Mouse (Mus musculus) gonadal fat pad, adult 2 months (tissue): Measurements from ENCODE around the gene Pcbp4. TPM values are rescaled to one million over a fixed set of nuclear protein-coding genes. Genes with fewer than 3 reads are reported as not detected.

ENCODE experiments used
- DNase-seq: peaks from one replicate; pipeline ENCODE4 v3.0.0-alpha.2; 2012; ENCODE audit warnings: low read depth
- polyA plus RNA-seq: library from polyadenylated mRNA; depleted of rRNA; stranded (reverse); fragments of >200 nt; gene quantifications from 2 replicates; pipeline ENCODE4 v1.2.3, GENCODE M21; 2012; rRNA removed

Pcbp4 gene
- 51.1 and 53.6 TPM in 2 replicates for polyA plus RNA-seq

GRCm38 (mm10) chr9:106453271-106454070, at the start of gene Pcbp4:
Pcbp4 (plus strand) TSS chr9:106453291.
- DNase-seq, result no peak

GRCm38 (mm10) chr9:106405275-106405674, 47.8 kb upstream of the Pcbp4 start:
- DNase-seq, result no peak

- DNase-seq, result no peak
Observed at GRCm38 (mm10) chr9:106406443-106407078, 46.5 kb upstream of the Pcbp4 start.

- no peak for DNase-seq
Observed at GRCm38 (mm10) chr9:106409096-106409495, 44.0 kb upstream of the Pcbp4 start.

- DNase-seq, result no peak
Observed at GRCm38 (mm10) chr9:106410086-106410650, 42.9 kb upstream of the Pcbp4 start.

- no peak for DNase-seq
Observed at GRCm38 (mm10) chr9:106411091-106411594, 41.9 kb upstream of the Pcbp4 start.

- DNase-seq, result no peak
Observed at GRCm38 (mm10) chr9:106411729-106412128, 41.4 kb upstream of the Pcbp4 start.

- peak; percentile 90 for DNase-seq
Observed at GRCm38 (mm10) chr9:106412210-106412609, 40.9 kb upstream of the Pcbp4 start.

GRCm38 (mm10) chr9:106413606-106414005, 39.5 kb upstream of the Pcbp4 start:
- DNase-seq, result no peak

GRCm38 (mm10) chr9:106416826-106417225, 36.3 kb upstream of the Pcbp4 start:
- no peak for DNase-seq

- no peak for DNase-seq
Observed at GRCm38 (mm10) chr9:106417841-106418625, 35.1 kb upstream of the Pcbp4 start.

- no peak for DNase-seq
Observed at GRCm38 (mm10) chr9:106420608-106421007, 32.5 kb upstream of the Pcbp4 start.

- DNase-seq, result no peak
Observed at GRCm38 (mm10) chr9:106421033-106421864, 31.8 kb upstream of the Pcbp4 start.

GRCm38 (mm10) chr9:106421865-106422160, 31.3 kb upstream of the Pcbp4 start:
- no peak for DNase-seq

- no peak for DNase-seq
Observed at GRCm38 (mm10) chr9:106428719-106429220, 24.3 kb upstream of the Pcbp4 start.

GRCm38 (mm10) chr9:106429221-106430014, 23.7 kb upstream of the Pcbp4 start, which contains the start of gene Rpl29:
Rpl29 (plus strand) TSS chr9:106429454.
- peak; percentile 76 for DNase-seq

GRCm38 (mm10) chr9:106430015-106430264, 23.2 kb upstream of the Pcbp4 start:
- no peak for DNase-seq

GRCm38 (mm10) chr9:106433389-106433788, 19.7 kb upstream of the Pcbp4 start:
- DNase-seq, result no peak

- DNase-seq, result no peak
Observed at GRCm38 (mm10) chr9:106436566-106436965, 16.5 kb upstream of the Pcbp4 start.

- no peak for DNase-seq
Observed at GRCm38 (mm10) chr9:106442680-106443079, 10.4 kb upstream of the Pcbp4 start.
